Mouse (Mus musculus): Measurements from ENCODE around the gene Tmem110. TPM values are rescaled to one million over a fixed set of nuclear protein-coding genes. Genes with fewer than 3 reads are reported as not detected.

Tmem110 gene
- polyA plus RNA-seq, 1 experiment from 2014 or later = 26.4 TPM

DNA sequence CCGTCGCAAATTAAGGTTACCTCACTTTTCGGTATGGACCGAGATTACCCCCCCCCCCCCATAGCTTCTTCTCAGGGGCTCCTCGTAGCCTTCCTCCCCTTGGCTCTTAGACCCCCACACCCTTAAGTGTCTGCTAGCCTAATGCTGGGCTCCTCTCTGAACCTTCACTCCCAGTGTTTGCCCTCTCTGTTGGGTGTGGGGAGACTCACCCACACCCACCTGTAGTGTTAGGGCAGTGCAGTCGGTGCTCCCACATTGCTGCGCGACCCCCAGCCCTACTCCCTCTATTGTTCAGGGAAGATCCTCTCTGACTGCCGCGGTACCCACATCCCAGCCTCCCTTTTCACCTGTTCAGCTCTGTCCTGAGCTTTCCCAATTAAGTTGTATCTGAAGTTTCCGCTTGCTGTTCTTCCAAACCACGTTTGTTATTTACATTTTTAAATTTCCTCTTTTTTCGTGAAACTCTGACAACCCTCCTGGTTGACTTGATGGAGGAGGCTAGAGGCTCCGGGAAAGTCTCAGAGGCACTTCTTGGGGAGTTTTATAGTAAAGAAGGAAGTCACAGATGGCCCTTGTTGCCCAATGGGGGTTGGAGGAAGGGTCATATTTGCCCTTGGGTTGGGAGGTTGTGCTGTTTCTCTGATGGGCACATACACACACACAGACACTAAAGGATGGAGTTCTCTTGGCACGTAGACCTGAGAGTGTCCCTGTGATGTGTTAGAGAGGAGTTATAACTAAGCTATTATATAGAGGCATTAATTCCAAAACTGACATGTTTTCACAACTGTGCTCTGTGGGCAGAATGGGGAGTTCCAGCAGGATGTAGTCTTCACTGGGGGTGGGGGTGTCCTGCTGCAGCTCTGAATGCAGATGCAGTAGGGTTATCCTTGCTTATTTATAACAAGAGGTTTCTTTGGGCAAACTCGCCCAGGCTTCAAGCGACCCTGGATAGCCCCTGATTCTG is 1.1 kb downstream of the Tmem110 start:
- peak overlapping the region; percentile 81 for H3K9ac ChIP-seq (ENCODE audit: low read length)
- H3K4me1 ChIP-seq (ENCODE audit: control insufficient read depth, insufficient read depth, low read length) = peaks cover 42% of the 10 kb centered on the region
- no peak for ATAC-seq (ENCODE audit: insufficient read depth, low FRiP score)
- H3K4me3 ChIP-seq (replicated peaks; ENCODE audit: low read length) = peak overlapping the region; percentile 65
- H3K9me3 ChIP-seq (replicated peaks; ENCODE audit: control insufficient read depth, low read length) = no peaks in the 10 kb centered on the region
- WGBS = 15% methylated on average over 17 of the region's 17 CpGs
- peak overlapping the region; percentile 89 for H3K4me2 ChIP-seq (ENCODE audit: low read depth, low read length)
- H3K27ac ChIP-seq (ENCODE audit: low read length) = 0 out of 2 replicates have a peak overlapping the region, but pooled peaks have one; percentile 33
- H3K27me3 ChIP-seq (ENCODE audit: control insufficient read depth, insufficient read depth, low read length) = no peaks in the 10 kb centered on the region
- H3K36me3 ChIP-seq (ENCODE audit: control insufficient read depth, insufficient read depth, low read length) = no peaks in the 10 kb centered on the region

DNA sequence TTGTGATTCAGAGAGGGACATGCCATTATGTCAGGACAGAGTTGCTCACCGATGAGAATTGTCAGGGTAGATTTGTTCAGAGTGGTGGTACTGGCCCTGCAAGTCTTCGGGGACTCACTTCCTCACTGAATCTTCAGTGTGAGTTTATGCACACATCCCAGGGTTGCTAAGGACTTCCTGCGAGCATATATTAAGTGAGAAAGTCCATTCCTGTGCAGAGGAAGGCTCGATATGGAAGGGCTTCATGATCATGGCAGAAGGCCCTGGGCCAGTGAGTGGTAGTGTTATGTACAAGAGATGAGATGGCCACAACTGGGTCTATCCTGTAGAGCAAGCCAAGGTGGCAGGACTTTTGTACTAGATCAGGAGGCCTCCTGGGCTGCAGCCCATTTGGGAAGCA is 2.1 kb downstream of the Tmem110 start:
- Histone ChIP-seq H3K9ac (ENCODE audit: low read length) (no peak overlapping the region; the same call in 1 of the 2 replicates), H3K9me3 (replicated peaks; ENCODE audit: control insufficient read depth, low read length) (no peaks in the 10 kb centered on the region), H3K4me2 (ENCODE audit: low read depth, low read length) (peak overlapping the region; percentile 89; the same call in 1 of the 2 replicates), H3K27me3 (ENCODE audit: control insufficient read depth, insufficient read depth, low read length) (no peaks in the 10 kb centered on the region), H3K36me3 (ENCODE audit: control insufficient read depth, insufficient read depth, low read length) (no peaks in the 10 kb centered on the region), H3K4me1 (ENCODE audit: control insufficient read depth, insufficient read depth, low read length) (peaks cover 45% of the 10 kb centered on the region), H3K4me3 (replicated peaks; ENCODE audit: low read length) (no peak overlapping the region), H3K27ac (ENCODE audit: low read length) (peak overlapping the region; percentile 36; the same call in 1 of the 2 replicates)
- WGBS = 59% methylated on average over 4 of the region's 4 CpGs
- no peak for ATAC-seq (ENCODE audit: insufficient read depth, low FRiP score)

- no peak overlapping the region for H3K9ac ChIP-seq (ENCODE audit: low read length)
- 69% methylated on average over 4 of the region's 4 CpGs for WGBS
- H3K4me3 ChIP-seq (replicated peaks; ENCODE audit: low read length) = no peak overlapping the region
- no peak for ATAC-seq (ENCODE audit: insufficient read depth, low FRiP score)
- peak overlapping the region; percentile 69 for H3K27ac ChIP-seq (ENCODE audit: low read length)
- no peaks in the 10 kb centered on the region for H3K9me3 ChIP-seq (replicated peaks; ENCODE audit: control insufficient read depth, low read length)
- H3K27me3 ChIP-seq (ENCODE audit: control insufficient read depth, insufficient read depth, low read length) = no peaks in the 10 kb centered on the region
- peak overlapping the region; percentile 26; the same call in 1 of the 2 replicates for H3K4me2 ChIP-seq (ENCODE audit: low read depth, low read length)
- peaks cover 45% of the 10 kb centered on the region for H3K4me1 ChIP-seq (ENCODE audit: control insufficient read depth, insufficient read depth, low read length)
- H3K36me3 ChIP-seq (ENCODE audit: control insufficient read depth, insufficient read depth, low read length) = no peaks in the 10 kb centered on the region
Observed at GRCm38 (mm10) chr14:30828077-30828476, 2.7 kb downstream of the Tmem110 start.

- 52% methylated on average over 11 of the region's 11 CpGs for WGBS
- Histone ChIP-seq H3K27ac (ENCODE audit: low read length) (peak overlapping the region; percentile 69), H3K36me3 (ENCODE audit: control insufficient read depth, insufficient read depth, low read length) (no peaks in the 10 kb centered on the region), H3K9me3 (replicated peaks; ENCODE audit: control insufficient read depth, low read length) (no peaks in the 10 kb centered on the region), H3K9ac (ENCODE audit: low read length) (0 out of 2 replicates have a peak overlapping the region, but pooled peaks have one; percentile 25), H3K27me3 (ENCODE audit: control insufficient read depth, insufficient read depth, low read length) (no peaks in the 10 kb centered on the region), H3K4me1 (ENCODE audit: control insufficient read depth, insufficient read depth, low read length) (peaks cover 45% of the 10 kb centered on the region), H3K4me3 (replicated peaks; ENCODE audit: low read length) (no peak overlapping the region), H3K4me2 (ENCODE audit: low read depth, low read length) (peak overlapping the region; percentile 26; the same call in 1 of the 2 replicates)
- peak; percentile 58; the same call in 1 of the 2 replicates for ATAC-seq (ENCODE audit: insufficient read depth, low FRiP score)
Observed at GRCm38 (mm10) chr14:30828635-30829460, 3.5 kb downstream of the Tmem110 start.

GRCm38 (mm10) chr14:30837416-30837996 is 12.1 kb downstream of the Tmem110 start:
- no peak for ATAC-seq (ENCODE audit: insufficient read depth, low FRiP score)
- Histone ChIP-seq H3K36me3 (ENCODE audit: control insufficient read depth, insufficient read depth, low read length) (no peaks in the 10 kb centered on the region), H3K9ac (ENCODE audit: low read length) (no peak overlapping the region), H3K4me3 (replicated peaks; ENCODE audit: low read length) (no peak overlapping the region), H3K27me3 (ENCODE audit: control insufficient read depth, insufficient read depth, low read length) (no peaks in the 10 kb centered on the region), H3K4me2 (ENCODE audit: low read depth, low read length) (no peak overlapping the region), H3K4me1 (ENCODE audit: control insufficient read depth, insufficient read depth, low read length) (no peaks in the 10 kb centered on the region), H3K27ac (ENCODE audit: low read length) (no peak overlapping the region), H3K9me3 (replicated peaks; ENCODE audit: control insufficient read depth, low read length) (no peaks in the 10 kb centered on the region)
- 85% methylated on average over 14 of the region's 14 CpGs for WGBS

- Histone ChIP-seq H3K27me3 (ENCODE audit: control insufficient read depth, insufficient read depth, low read length) (no peaks in the 10 kb centered on the region), H3K9me3 (replicated peaks; ENCODE audit: control insufficient read depth, low read length) (no peaks in the 10 kb centered on the region), H3K4me2 (ENCODE audit: low read depth, low read length) (no peak overlapping the region), H3K27ac (ENCODE audit: low read length) (no peak overlapping the region), H3K9ac (ENCODE audit: low read length) (no peak overlapping the region), H3K36me3 (ENCODE audit: control insufficient read depth, insufficient read depth, low read length) (no peaks in the 10 kb centered on the region), H3K4me1 (ENCODE audit: control insufficient read depth, insufficient read depth, low read length) (no peaks in the 10 kb centered on the region), H3K4me3 (replicated peaks; ENCODE audit: low read length) (no peak overlapping the region)
- WGBS = 87% methylated on average over 3 of the region's 3 CpGs
- ATAC-seq (ENCODE audit: insufficient read depth, low FRiP score) = no peak
Observed at GRCm38 (mm10) chr14:30843701-30844100, 18.3 kb downstream of the Tmem110 start.

GRCm38 (mm10) chr14:30850504-30850903 is 25.1 kb downstream of the Tmem110 start:
- no peak overlapping the region for H3K27ac ChIP-seq (ENCODE audit: low read length)
- no peak overlapping the region for H3K9ac ChIP-seq (ENCODE audit: low read length)
- no peaks in the 10 kb centered on the region for H3K9me3 ChIP-seq (replicated peaks; ENCODE audit: control insufficient read depth, low read length)
- WGBS = 84% methylated on average over 5 of the region's 5 CpGs
- H3K27me3 ChIP-seq (ENCODE audit: control insufficient read depth, insufficient read depth, low read length) = no peaks in the 10 kb centered on the region
- no peak overlapping the region for H3K4me2 ChIP-seq (ENCODE audit: low read depth, low read length)
- no peak for ATAC-seq (ENCODE audit: insufficient read depth, low FRiP score)
- H3K4me3 ChIP-seq (replicated peaks; ENCODE audit: low read length) = no peak overlapping the region
- H3K4me1 ChIP-seq (ENCODE audit: control insufficient read depth, insufficient read depth, low read length) = no peaks in the 10 kb centered on the region
- H3K36me3 ChIP-seq (ENCODE audit: control insufficient read depth, insufficient read depth, low read length) = no peaks in the 10 kb centered on the region

- no peak overlapping the region for H3K4me2 ChIP-seq (ENCODE audit: low read depth, low read length)
- H3K4me1 ChIP-seq (ENCODE audit: control insufficient read depth, insufficient read depth, low read length) = no peaks in the 10 kb centered on the region
- no peak overlapping the region for H3K27ac ChIP-seq (ENCODE audit: low read length)
- H3K9ac ChIP-seq (ENCODE audit: low read length) = no peak overlapping the region
- H3K4me3 ChIP-seq (replicated peaks; ENCODE audit: low read length) = no peak overlapping the region
- WGBS = 79% methylated on average over 5 of the region's 5 CpGs
- H3K27me3 ChIP-seq (ENCODE audit: control insufficient read depth, insufficient read depth, low read length) = no peaks in the 10 kb centered on the region
- ATAC-seq (ENCODE audit: insufficient read depth, low FRiP score) = peak; percentile 69; the same call in 1 of the 2 replicates
- no peaks in the 10 kb centered on the region for H3K9me3 ChIP-seq (replicated peaks; ENCODE audit: control insufficient read depth, low read length)
- H3K36me3 ChIP-seq (ENCODE audit: control insufficient read depth, insufficient read depth, low read length) = no peaks in the 10 kb centered on the region
Observed at GRCm38 (mm10) chr14:30852325-30852724, 26.9 kb downstream of the Tmem110 start.
